Mouse (Mus musculus) heart, embryonic 12.5 days (tissue): ENCODE measurements at regions not wholly inside any gene's neighbourhood (a gene's known extent, or its start where the extent isn't known, plus 50 kb on each side); places are given as distances from the start of the nearest gene placed in this dataset.
"Not testable (repeated sequence)": the region's sequence is repeated elsewhere in the genome, so short reads cannot be mapped to it uniquely, and the experiment has no call there.

Source experiments
- ATAC-seq: fragments of 200-750 bp; cut with Nextera tagmentation; 2 replicates; pipeline ENCODE4 v1.8.0; 2017; ENCODE audit warnings: moderate TSS enrichment, moderate library complexity; ENCODE audit not compliant: insufficient number of reproducible peaks, low FRiP score
- H3K27ac ChIP-seq: fragments of 300-500 bp; sonication (generic); 2 replicates; pipeline ENCODE4 v1.5.1; 2016; ENCODE audit warnings: mild to moderate bottlenecking, moderate library complexity; ENCODE audit not compliant: poor library complexity, severe bottlenecking
- H3K27me3 ChIP-seq: fragments of 300-500 bp; sonication (generic); replicated peaks from 2 replicates; pipeline ENCODE4 v1.6.1; 2016; ENCODE audit warnings: mild to moderate bottlenecking, moderate library complexity
- H3K36me3 ChIP-seq: fragments of 300-500 bp; sonication (generic); 2 replicates; pipeline ENCODE4 v1.6.1; 2016; ENCODE audit warnings: mild to moderate bottlenecking, moderate library complexity
- H3K4me1 ChIP-seq: fragments of 300-500 bp; sonication (generic); replicated peaks from 2 replicates; pipeline ENCODE4 v1.6.1; 2016; ENCODE audit warnings: mild to moderate bottlenecking
- H3K4me2 ChIP-seq: fragments of 300-500 bp; sonication (generic); 2 replicates; pipeline ENCODE4 v1.6.1; 2016; ENCODE audit warnings: mild to moderate bottlenecking, moderate library complexity
- H3K4me3 ChIP-seq: fragments of 300-500 bp; sonication (generic); 2 replicates; pipeline ENCODE4 v1.5.1; 2016; ENCODE audit warnings: mild to moderate bottlenecking
- H3K9ac ChIP-seq: fragments of 300-500 bp; sonication (generic); 2 replicates; pipeline ENCODE4 v1.6.1; 2016; ENCODE audit warnings: mild to moderate bottlenecking, moderate library complexity
- H3K9me3 ChIP-seq: fragments of 300-500 bp; sonication (generic); replicated peaks from 2 replicates; pipeline ENCODE4 v1.6.1; 2016; ENCODE audit warnings: mild to moderate bottlenecking, moderate library complexity
- WGBS: fragments of 180-500 bp; shearing (Covaris S2); methylation state at CpG from one replicate; pipeline ENCODE4 v1.1.7; 2016; 5-methylcytosine and 5-hydroxymethylcytosine counted together

GRCm38 (mm10) chr12:98144464-98144863 lies 114.8 kb downstream of the Galc start:
- no peak for ATAC-seq
- Histone ChIP-seq H3K9me3 (no peaks in the 10 kb centered on the region), H3K4me2 (no peak overlapping the region), H3K27ac (no peak overlapping the region), H3K4me1 (no peaks in the 10 kb centered on the region), H3K36me3 (no peaks in the 10 kb centered on the region), H3K4me3 (no peak overlapping the region), H3K9ac (no peak overlapping the region), H3K27me3 (no peaks in the 10 kb centered on the region)
- 63% methylated on average over 4 of the region's 4 CpGs for WGBS

GRCm38 (mm10) chr12:98143170-98143569 lies 116.1 kb downstream of the Galc start:
- WGBS = 83% methylated on average over 1 of the region's 1 CpGs
- Histone ChIP-seq H3K4me2 (no peak overlapping the region), H3K27ac (no peak overlapping the region), H3K9me3 (no peaks in the 10 kb centered on the region), H3K4me1 (no peaks in the 10 kb centered on the region), H3K9ac (no peak overlapping the region), H3K27me3 (no peaks in the 10 kb centered on the region), H3K4me3 (no peak overlapping the region), H3K36me3 (no peaks in the 10 kb centered on the region)
- ATAC-seq = no peak

- not testable (repeated sequence) for H3K4me1 ChIP-seq, H3K9me3 ChIP-seq, H3K9ac ChIP-seq, H3K27me3 ChIP-seq, H3K36me3 ChIP-seq, H3K4me3 ChIP-seq, H3K4me2 ChIP-seq, ATAC-seq, H3K27ac ChIP-seq
- 79% methylated on average over 3 of the region's 3 CpGs for WGBS
Measured at GRCm38 (mm10) chr12:98139906-98140305, 119.4 kb downstream of the Galc start.

GRCm38 (mm10) chr12:98131276-98131675 lies 128.0 kb downstream of the Galc start:
- ATAC-seq = no peak
- Histone ChIP-seq H3K4me2 (no peak overlapping the region), H3K4me3 (no peak overlapping the region), H3K9me3 (no peaks in the 10 kb centered on the region), H3K4me1 (no peaks in the 10 kb centered on the region), H3K36me3 (no peaks in the 10 kb centered on the region), H3K27me3 (no peaks in the 10 kb centered on the region), H3K27ac (no peak overlapping the region), H3K9ac (no peak overlapping the region)
- WGBS = 54% methylated on average over 5 of the region's 5 CpGs

GRCm38 (mm10) chr12:98123541-98123940 lies 135.7 kb downstream of the Galc start:
- Histone ChIP-seq H3K36me3 (no peaks in the 10 kb centered on the region), H3K4me2 (no peak overlapping the region), H3K9me3 (no peaks in the 10 kb centered on the region), H3K27me3 (no peaks in the 10 kb centered on the region), H3K4me3 (no peak overlapping the region), H3K27ac (no peak overlapping the region), H3K9ac (no peak overlapping the region), H3K4me1 (no peaks in the 10 kb centered on the region)
- 66% methylated on average over 3 of the region's 3 CpGs for WGBS
- no peak for ATAC-seq

DNA sequence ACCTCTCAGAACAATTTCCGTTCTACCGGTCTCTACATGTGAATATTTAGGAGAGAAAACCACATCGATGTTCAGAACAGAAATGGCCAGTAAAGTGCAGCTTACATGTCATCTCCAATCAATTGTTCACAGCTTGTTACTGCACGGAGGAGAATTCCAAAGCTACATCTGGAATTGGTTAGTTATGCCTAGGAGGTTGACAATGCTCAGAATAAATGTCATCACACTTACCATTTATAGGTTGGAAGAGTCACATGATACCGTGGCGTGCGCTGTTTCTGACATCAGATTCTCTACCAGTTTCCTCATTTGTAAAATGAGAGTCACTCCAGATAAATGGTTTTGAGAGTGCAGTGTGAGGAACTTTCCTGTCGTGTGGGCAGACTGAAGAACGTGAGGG lies 151.2 kb downstream of the Galc start:
- no peak overlapping the region for H3K9ac ChIP-seq
- H3K4me1 ChIP-seq = no peaks in the 10 kb centered on the region
- WGBS = 63% methylated on average over 9 of the region's 9 CpGs
- H3K4me3 ChIP-seq = no peak overlapping the region
- ATAC-seq = no peak
- H3K4me2 ChIP-seq = no peak overlapping the region
- no peak overlapping the region for H3K27ac ChIP-seq
- H3K9me3 ChIP-seq = no peaks in the 10 kb centered on the region
- no peaks in the 10 kb centered on the region for H3K27me3 ChIP-seq
- no peaks in the 10 kb centered on the region for H3K36me3 ChIP-seq

- WGBS = 52% methylated on average over 10 of the region's 10 CpGs
- H3K36me3 ChIP-seq = no peaks in the 10 kb centered on the region
- no peaks in the 10 kb centered on the region for H3K9me3 ChIP-seq
- ATAC-seq = no peak
- H3K4me2 ChIP-seq = no peak overlapping the region
- no peak overlapping the region for H3K4me3 ChIP-seq
- H3K4me1 ChIP-seq = no peaks in the 10 kb centered on the region
- no peaks in the 10 kb centered on the region for H3K27me3 ChIP-seq
- no peak overlapping the region for H3K9ac ChIP-seq
- H3K27ac ChIP-seq = no peak overlapping the region
Measured at GRCm38 (mm10) chr12:98106789-98107684, 152.2 kb downstream of the Galc start.

DNA sequence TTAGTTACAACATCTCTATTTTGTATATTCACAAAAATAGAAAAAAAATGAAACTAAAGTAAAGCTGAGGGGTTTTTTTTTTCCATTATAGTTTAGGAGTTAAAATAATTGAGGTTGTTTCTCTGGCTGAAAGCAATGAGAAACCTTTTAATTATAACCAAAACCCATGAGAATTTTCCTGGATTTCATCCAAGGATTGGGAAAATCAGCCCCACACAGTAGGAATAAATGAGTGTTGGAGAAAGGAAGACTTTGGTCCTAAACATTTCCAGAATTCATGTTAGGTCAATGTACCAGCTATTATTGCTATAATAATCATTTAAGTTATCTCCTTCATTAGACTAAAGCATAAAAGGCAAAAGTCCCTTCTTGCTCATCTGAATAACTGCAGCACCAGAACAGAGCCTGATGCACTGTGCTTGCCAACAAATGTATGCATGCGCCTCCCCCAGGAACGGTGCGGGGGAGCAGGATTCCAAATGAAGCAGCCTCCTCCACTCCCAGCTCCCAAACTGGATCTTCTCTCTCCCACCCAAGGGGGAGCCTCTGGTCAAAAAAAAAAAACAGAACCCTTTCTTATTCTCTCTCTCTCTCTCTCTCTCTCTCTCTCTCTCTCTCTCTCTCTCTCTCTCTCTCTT lies 153.0 kb downstream of the Galc start:
- no peak overlapping the region for H3K4me3 ChIP-seq
- WGBS = 36% methylated on average over 3 of the region's 3 CpGs
- no peaks in the 10 kb centered on the region for H3K4me1 ChIP-seq
- ATAC-seq = no peak
- no peak overlapping the region for H3K4me2 ChIP-seq
- H3K27me3 ChIP-seq = no peaks in the 10 kb centered on the region
- no peaks in the 10 kb centered on the region for H3K36me3 ChIP-seq
- H3K9ac ChIP-seq = no peak overlapping the region
- H3K27ac ChIP-seq = no peak overlapping the region
- no peaks in the 10 kb centered on the region for H3K9me3 ChIP-seq

DNA sequence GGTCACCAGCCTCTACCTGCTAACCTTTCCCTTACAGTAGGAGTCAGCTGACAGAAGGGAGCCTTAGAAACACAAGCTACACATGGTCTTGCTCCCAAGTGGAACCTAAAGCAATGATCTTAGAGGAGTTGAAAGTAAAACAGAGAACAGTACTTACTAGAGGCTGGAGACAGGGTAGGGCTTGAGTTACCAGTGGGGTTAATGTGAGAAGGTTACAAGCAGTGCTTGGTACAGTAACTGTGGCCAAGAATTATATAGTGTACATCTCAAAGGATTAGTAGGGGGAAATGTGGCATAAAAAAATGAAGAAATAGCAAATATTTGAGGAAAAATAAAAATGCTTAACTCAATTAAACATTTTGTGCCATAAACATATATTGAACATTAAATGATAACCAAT lies 153.5 kb downstream of the Galc start:
- H3K36me3 ChIP-seq = no peaks in the 10 kb centered on the region
- no peaks in the 10 kb centered on the region for H3K9me3 ChIP-seq
- no peak overlapping the region for H3K27ac ChIP-seq
- no peak overlapping the region for H3K4me3 ChIP-seq
- no peaks in the 10 kb centered on the region for H3K27me3 ChIP-seq
- no peak for ATAC-seq
- H3K4me2 ChIP-seq = no peak overlapping the region
- no peaks in the 10 kb centered on the region for H3K4me1 ChIP-seq
- H3K9ac ChIP-seq = no peak overlapping the region

DNA sequence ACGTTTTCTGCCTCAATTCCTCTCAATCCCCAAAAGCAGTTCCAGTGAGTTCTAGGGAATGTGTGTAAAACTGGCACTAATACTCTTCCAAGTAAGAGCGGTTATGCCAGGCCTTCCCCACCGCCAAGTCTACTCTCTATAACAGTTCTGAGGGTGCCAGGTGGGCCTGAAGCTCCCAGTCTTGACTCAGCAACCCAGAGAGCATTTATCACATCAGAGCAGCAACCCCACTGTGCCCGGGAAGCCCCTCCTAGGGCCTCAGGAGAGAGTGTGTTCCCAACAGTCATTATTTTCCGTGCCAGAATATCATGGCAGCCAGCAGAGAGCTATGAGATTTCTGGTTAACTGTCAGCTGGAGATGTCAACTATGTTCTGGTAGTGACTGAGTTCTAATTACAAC lies 169.1 kb downstream of the Galc start:
- no peak overlapping the region for H3K9ac ChIP-seq
- H3K36me3 ChIP-seq = no peaks in the 10 kb centered on the region
- no peak overlapping the region for H3K4me2 ChIP-seq
- WGBS = 53% methylated on average over 5 of the region's 5 CpGs
- H3K4me3 ChIP-seq = no peak overlapping the region
- no peak overlapping the region for H3K27ac ChIP-seq
- no peaks in the 10 kb centered on the region for H3K27me3 ChIP-seq
- H3K9me3 ChIP-seq = peaks cover 12% of the 10 kb centered on the region
- H3K4me1 ChIP-seq = no peaks in the 10 kb centered on the region
- no peak for ATAC-seq

DNA sequence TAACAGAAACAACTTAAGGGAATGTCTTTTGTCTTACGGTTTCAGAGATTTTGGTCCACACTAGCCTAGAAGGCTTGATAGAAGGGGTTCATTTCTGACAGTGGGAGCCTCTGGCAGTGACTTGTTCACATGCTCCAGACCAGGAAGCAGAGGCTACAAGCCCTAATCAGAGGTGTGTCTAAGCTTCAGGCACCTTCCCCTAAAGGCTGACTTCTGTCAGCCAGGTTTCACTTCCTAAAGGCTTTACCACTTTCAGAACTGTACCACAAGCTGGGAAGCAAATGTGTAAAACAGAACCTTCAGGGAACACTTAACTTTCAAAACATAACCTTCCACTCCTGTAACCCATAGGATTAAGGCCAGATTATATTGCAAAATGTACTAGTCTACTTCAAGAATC lies 180.9 kb downstream of the Galc start:
- Histone ChIP-seq H3K4me2 (no peak overlapping the region), H3K9me3 (no peaks in the 10 kb centered on the region), H3K4me1 (no peaks in the 10 kb centered on the region), H3K27ac (no peak overlapping the region), H3K27me3 (no peaks in the 10 kb centered on the region), H3K4me3 (no peak overlapping the region), H3K9ac (no peak overlapping the region), H3K36me3 (no peaks in the 10 kb centered on the region)
- 94% methylated on average over 1 of the region's 1 CpGs for WGBS
- ATAC-seq = no peak

DNA sequence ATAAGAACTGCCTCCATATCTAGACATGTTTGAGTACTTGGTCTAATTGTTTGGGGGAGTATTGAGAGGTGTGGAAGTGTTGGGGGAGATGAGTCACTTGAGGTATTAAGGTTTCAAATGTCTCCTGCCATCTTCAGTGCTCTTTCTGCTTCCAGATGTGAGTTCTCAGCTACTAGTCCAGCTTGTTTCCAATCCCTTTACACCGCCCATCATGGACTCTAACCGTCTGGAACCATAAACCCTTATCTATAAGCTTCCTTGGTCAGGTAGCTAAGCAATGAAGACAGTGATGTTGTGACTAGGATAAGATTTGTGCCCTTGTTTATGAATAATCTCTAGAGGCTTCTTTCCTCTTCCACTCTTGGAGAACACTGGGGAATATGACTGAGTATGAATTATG lies 183.7 kb downstream of the Galc start:
- Histone ChIP-seq H3K4me1 (no peaks in the 10 kb centered on the region), H3K4me2 (no peak overlapping the region), H3K9me3 (no peaks in the 10 kb centered on the region), H3K9ac (no peak overlapping the region), H3K27me3 (no peaks in the 10 kb centered on the region), H3K27ac (no peak overlapping the region), H3K36me3 (no peaks in the 10 kb centered on the region), H3K4me3 (no peak overlapping the region)
- whole genome bisulfite sequencing = 58% methylated on average over 2 of the region's 2 CpGs
- ATAC-seq = no peak
